Mouse (Mus musculus): ENCODE data around the gene Cln6. TPM values are rescaled to one million over a fixed set of nuclear protein-coding genes. Genes with fewer than 3 reads are reported as not detected.
A peak's percentile ranks its signal among the peaks of the same experiment; 100 is the strongest.
"Not testable (repeated sequence)": the region's sequence is repeated elsewhere in the genome, so short reads cannot be mapped to it uniquely, and the experiment has no call there.

The Cln6 gene
- polyA plus RNA-seq, 1 experiment = 43.3 TPM

DNA sequence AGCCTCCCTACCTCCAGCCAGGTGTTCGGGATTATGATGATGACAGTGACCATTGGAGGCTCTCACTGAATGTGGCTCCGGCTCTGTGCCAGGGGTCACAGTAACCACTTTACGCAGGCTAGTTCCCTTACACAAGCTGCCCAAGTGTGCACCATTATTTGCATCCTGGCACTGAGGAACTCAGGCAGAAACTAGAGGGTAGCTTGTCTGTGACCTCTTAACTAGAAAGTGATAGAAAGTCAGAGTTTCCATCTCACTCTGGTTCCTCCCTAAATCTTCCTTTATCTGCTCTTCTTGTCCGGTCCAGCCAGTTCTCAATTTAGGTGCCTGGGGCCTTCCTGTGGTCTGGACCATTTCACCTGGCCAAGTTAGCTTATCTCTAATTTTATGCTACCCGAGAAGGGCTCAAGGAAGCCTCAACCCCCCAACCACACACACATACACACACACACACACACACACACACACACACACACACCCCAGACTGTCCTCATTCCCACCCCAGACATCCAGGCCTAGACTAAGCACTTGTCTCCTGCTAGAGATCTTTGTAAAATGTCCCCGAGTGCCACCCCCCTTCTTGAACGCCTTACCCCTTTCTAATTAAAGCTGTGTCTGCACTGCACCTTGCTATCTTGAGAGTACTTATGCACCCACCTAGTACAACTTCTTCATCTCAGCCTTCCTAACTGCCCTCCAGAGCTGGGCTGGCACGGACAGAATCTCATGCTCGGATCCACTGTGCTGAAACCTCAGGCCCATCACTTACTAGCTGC, 22.1 kb upstream of the Cln6 start:
- Histone ChIP-seq H3K4me3 (ENCODE audit: insufficient read depth, low read length) (no peak overlapping the region), H3K4me1 (ENCODE audit: control insufficient read depth, insufficient read depth, low read length) (peaks cover 15% of the 10 kb centered on the region), H3K27ac (ENCODE audit: insufficient read depth, low read length) (no peak overlapping the region)
- TF ChIP-seq CTCF (IDR thresholded peaks at IDR 0.05; ENCODE audit: borderline replicate concordance, insufficient read depth, low read length) = no peak
- TF ChIP-seq POLR2A (IDR thresholded peaks at IDR 0.05; ENCODE audit: low read depth, low read length) = no peak

DNA sequence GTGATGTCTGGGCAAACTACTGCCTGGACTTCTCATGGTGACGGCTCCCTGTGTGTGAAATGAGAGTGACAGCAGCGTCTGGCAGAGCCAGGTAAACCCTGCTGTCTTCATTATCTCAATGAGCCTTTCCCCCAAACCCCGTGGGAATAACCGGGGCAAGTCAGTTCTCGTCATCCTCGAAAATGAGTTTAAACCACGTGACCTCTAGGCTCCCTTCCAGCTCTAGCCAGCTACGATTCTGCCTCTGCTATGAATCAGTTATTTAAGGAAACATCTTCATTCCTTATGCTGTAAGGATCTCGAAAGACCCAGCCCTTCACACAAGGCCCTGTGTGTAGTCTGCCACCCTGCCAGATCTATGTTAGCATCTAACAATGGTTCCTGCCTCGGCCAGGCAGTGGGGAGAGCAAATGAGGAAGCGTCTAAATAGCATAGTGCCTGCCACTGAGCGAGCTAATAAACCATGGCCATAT, 21.4 kb upstream of the Cln6 start:
- TF ChIP-seq POLR2A (IDR thresholded peaks at IDR 0.05; ENCODE audit: low read depth, low read length) (no peak), CTCF (IDR thresholded peaks at IDR 0.05; ENCODE audit: borderline replicate concordance, insufficient read depth, low read length) (no peak)
- Histone ChIP-seq H3K4me3 (ENCODE audit: insufficient read depth, low read length) (no peak overlapping the region), H3K27ac (ENCODE audit: insufficient read depth, low read length) (peak overlapping the region; percentile 81), H3K4me1 (ENCODE audit: control insufficient read depth, insufficient read depth, low read length) (peaks cover 15% of the 10 kb centered on the region)

DNA sequence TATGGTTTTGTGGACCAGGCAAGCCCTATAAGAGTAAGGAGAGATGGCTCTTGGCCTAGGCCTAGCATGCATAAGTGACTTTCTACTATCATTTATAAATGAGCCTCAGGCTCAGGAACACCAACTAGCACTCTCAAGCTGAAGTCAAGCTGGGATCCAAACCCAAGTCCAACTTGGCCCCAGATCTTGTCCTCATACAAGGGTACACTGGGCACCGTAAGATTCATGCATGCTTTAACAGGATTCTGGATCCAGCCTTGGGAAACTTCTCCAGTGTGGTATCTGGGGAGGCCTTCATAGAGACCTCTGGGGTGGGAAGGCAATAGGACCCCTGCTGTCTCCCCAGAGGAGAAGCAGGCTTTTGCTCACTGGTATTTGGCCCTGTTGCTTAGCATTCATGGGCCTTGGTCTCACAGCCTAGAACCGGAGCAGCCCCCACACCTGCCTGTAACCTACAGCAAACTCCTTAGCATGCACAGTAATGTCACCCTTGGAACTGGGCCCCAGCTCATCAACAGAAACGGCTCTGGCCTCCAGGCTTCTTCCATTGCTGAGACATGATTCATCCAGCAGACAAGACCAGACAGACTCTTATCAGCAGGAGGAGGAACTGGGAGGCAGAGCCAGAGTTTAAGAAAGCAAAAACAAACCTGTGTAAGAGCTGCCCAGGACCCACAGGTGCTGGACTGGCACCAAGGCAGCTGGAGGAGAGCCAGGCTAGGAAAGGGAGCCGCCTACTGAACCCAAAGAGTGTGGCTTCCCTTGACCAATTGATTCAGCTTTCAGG, 20.6 kb upstream of the Cln6 start:
- no peak for TF ChIP-seq POLR2A (IDR thresholded peaks at IDR 0.05; ENCODE audit: low read depth, low read length)
- TF ChIP-seq CTCF (IDR thresholded peaks at IDR 0.05; ENCODE audit: borderline replicate concordance, insufficient read depth, low read length) = no peak
- H3K4me3 ChIP-seq (ENCODE audit: insufficient read depth, low read length) = no peak overlapping the region
- peak overlapping the region; percentile 81 for H3K27ac ChIP-seq (ENCODE audit: insufficient read depth, low read length)
- H3K4me1 ChIP-seq (ENCODE audit: control insufficient read depth, insufficient read depth, low read length) = peaks cover 11% of the 10 kb centered on the region

DNA sequence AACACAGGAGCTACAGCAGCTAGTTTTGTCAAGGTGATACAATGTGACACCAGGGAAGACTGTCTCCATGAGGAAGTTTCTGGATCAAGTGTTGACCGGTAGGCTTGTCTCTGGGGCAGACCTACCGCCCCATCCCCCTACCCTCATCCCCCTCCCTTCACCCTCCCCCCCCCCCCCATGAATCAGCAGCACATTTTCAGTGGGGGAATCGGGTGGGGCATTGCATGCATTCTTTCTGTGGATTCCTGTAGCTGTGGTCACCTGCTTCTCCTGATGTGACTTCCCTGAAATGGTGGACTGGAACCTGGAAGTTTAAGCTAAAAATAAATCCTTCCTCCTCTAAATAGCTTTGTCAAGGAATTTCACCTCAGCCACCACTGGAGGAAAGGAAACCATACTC, 19.1 kb upstream of the Cln6 start:
- Histone ChIP-seq H3K4me3 (ENCODE audit: insufficient read depth, low read length) (no peak overlapping the region), H3K4me1 (ENCODE audit: control insufficient read depth, insufficient read depth, low read length) (peaks cover 11% of the 10 kb centered on the region), H3K27ac (ENCODE audit: insufficient read depth, low read length) (no peak overlapping the region)
- TF ChIP-seq POLR2A (IDR thresholded peaks at IDR 0.05; ENCODE audit: low read depth, low read length) = no peak
- no peak for TF ChIP-seq CTCF (IDR thresholded peaks at IDR 0.05; ENCODE audit: borderline replicate concordance, insufficient read depth, low read length)

DNA sequence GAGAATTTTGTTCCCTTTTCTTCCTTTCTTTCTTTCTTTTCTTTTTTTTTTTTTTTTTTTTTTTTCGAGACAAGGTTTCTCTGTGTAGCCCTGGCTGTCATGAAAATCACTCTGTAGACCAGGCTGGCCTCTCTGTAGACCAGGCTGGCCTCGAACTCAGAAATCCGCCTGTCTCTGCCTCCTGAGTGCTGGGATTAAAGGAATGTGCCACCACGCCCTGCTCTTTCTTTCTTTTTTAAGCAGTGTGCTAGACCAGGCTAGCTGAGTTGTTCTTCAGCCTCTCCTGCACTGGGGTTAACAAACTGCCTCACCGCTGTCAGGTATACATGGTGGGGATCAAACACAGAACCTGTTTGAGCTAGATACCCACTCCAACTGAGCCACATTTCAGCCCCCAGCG, 18.7 kb upstream of the Cln6 start:
- H3K4me3 ChIP-seq (ENCODE audit: insufficient read depth, low read length); H3K27ac ChIP-seq (ENCODE audit: insufficient read depth, low read length): not testable (repeated sequence)
- peaks cover 11% of the 10 kb centered on the region for H3K4me1 ChIP-seq (ENCODE audit: control insufficient read depth, insufficient read depth, low read length)

DNA sequence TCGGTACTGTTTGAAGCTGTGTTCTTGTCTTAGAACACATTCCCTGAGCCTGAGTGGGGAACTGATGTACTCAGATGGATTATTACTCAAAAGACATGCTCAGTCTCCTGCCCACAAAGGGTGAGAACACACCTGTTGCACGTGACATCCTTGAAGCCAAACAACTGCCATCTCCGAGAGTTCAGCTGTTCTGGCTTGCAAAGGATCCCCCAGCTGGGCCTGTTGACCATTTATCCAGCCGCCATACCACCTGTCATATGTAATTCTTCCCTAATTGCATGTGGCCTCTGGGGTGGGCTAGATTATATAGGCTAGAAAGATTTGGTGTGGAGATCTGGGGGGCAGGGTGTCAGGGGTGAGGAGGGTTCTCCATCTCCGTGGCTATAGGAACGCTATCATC, 17.8 kb upstream of the Cln6 start:
- no peak for TF ChIP-seq POLR2A (IDR thresholded peaks at IDR 0.05; ENCODE audit: low read depth, low read length)
- no peak for TF ChIP-seq CTCF (IDR thresholded peaks at IDR 0.05; ENCODE audit: borderline replicate concordance, insufficient read depth, low read length)
- Histone ChIP-seq H3K27ac (ENCODE audit: insufficient read depth, low read length) (no peak overlapping the region), H3K4me3 (ENCODE audit: insufficient read depth, low read length) (no peak overlapping the region), H3K4me1 (ENCODE audit: control insufficient read depth, insufficient read depth, low read length) (peaks cover 12% of the 10 kb centered on the region)

DNA sequence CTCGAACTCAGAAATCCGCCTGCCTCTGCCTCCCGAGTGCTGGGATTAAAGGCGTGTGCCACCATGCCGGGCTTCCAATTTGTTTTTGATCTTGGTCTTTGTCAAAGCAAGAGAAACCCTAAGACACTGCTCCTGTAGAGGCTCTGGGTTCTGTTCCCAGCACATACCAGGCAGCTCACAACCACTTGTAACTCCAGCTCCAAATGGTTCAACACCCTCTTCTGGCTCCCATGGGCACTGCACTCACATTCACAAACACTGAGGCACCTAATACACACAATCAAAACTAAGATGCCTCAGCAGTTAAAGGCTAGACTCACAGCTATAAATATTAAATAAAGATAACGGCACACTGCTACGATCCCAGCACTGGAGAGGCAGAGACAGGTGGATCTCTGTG, 16.8 kb upstream of the Cln6 start:
- Histone ChIP-seq H3K4me1 (ENCODE audit: control insufficient read depth, insufficient read depth, low read length) (peaks cover 14% of the 10 kb centered on the region), H3K27ac (ENCODE audit: insufficient read depth, low read length) (no peak overlapping the region), H3K4me3 (ENCODE audit: insufficient read depth, low read length) (no peak overlapping the region)
- TF ChIP-seq POLR2A (IDR thresholded peaks at IDR 0.05; ENCODE audit: low read depth, low read length) (no peak), CTCF (IDR thresholded peaks at IDR 0.05; ENCODE audit: borderline replicate concordance, insufficient read depth, low read length) (no peak)

DNA sequence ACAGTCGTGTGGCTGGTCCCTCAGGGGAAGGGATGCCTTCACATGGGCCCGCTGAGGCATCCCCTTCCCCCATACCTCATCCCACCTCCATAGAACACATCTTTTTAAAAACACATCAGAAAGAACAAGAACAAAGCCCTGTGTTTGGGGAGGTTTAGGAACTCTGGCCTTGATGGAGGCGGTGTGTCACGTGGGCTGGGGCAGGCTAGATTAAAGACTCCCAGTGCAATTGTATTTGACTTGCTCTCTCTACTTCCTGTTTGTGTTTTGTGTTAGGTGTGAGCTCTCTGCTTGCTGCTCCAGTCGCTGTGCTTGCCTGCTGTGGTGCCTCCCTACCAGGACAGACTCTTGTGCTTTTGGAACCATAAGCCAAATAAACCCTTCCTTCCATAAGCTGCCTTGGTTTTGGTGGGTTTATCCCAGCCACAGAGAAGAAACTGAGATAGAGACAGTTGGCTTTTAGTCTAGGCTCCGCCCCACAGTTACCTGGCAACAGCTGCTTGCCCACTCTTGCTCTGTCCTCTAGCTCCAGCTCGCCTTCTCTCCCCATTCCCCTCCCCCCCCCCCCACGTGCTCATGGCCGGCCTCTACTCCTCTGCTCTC, 12.7 kb upstream of the Cln6 start:
- H3K27ac ChIP-seq (ENCODE audit: insufficient read depth, low read length) = no peak overlapping the region
- no peak overlapping the region for H3K4me3 ChIP-seq (ENCODE audit: insufficient read depth, low read length)
- H3K4me1 ChIP-seq (ENCODE audit: control insufficient read depth, insufficient read depth, low read length) = peaks cover 3% of the 10 kb centered on the region; the same call in 1 of the 2 replicates
- no peak for TF ChIP-seq CTCF (IDR thresholded peaks at IDR 0.05; ENCODE audit: borderline replicate concordance, insufficient read depth, low read length)
- TF ChIP-seq POLR2A (IDR thresholded peaks at IDR 0.05; ENCODE audit: low read depth, low read length) = no peak

DNA sequence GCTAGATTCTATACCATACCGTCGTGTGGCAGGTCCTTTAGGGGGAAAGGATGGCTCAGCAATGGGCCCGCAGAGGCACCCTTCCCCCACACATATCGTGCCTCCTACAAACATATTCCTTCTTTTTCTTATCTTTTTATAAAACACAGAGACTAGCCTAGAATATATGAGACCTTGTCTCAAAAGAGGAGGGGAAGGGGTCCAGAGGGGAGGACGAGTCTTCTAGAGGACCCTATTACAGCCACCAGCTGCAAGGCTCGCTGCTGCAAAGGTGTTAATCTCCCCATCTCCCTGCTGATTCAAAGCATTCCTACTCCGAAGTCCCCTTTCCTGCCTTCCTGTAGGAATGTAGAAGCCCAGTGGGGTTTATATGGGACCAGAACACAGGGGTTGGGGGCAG, 12.1 kb upstream of the Cln6 start:
- Histone ChIP-seq H3K27ac (ENCODE audit: insufficient read depth, low read length) (no peak overlapping the region), H3K4me3 (ENCODE audit: insufficient read depth, low read length) (no peak overlapping the region), H3K4me1 (ENCODE audit: control insufficient read depth, insufficient read depth, low read length) (peaks cover 3% of the 10 kb centered on the region; the same call in 1 of the 2 replicates)
- TF ChIP-seq POLR2A (IDR thresholded peaks at IDR 0.05; ENCODE audit: low read depth, low read length) = no peak
- TF ChIP-seq CTCF (IDR thresholded peaks at IDR 0.05; ENCODE audit: borderline replicate concordance, insufficient read depth, low read length) = no peak
